Mouse (Mus musculus) hindbrain, postnatal 0 days (tissue): Measurements from ENCODE around the gene Ergic1. TPM values are rescaled to one million over a fixed set of nuclear protein-coding genes. Genes with fewer than 3 reads are reported as not detected.

ENCODE experiments used
- ATAC-seq: fragments of 200-750 bp; cut with Nextera tagmentation; 2 replicates; pipeline ENCODE4 v1.8.0; 2017; ENCODE audit warnings: mild to moderate bottlenecking, moderate TSS enrichment, moderate library complexity
- DNase-seq: peaks from one replicate; pipeline ENCODE4 v3.0.0-alpha.2; 2015; ENCODE audit warnings: low spot score
- H3K27ac ChIP-seq: fragments of 300-500 bp; sonication (generic); 2 replicates; pipeline ENCODE4 v1.5.1; 2014; ENCODE audit warnings: mild to moderate bottlenecking
- H3K27me3 ChIP-seq: fragments of 300-500 bp; sonication (generic); 2 replicates; pipeline ENCODE4 v1.6.1; 2014; ENCODE audit warnings: low read length, mixed read lengths; ENCODE audit not compliant: insufficient read depth
- H3K36me3 ChIP-seq: fragments of 300-500 bp; sonication (generic); 2 replicates; pipeline ENCODE4 v1.6.1; 2014; ENCODE audit warnings: low read length, mixed read lengths; ENCODE audit not compliant: insufficient read depth
- H3K4me1 ChIP-seq: fragments of 300-500 bp; sonication (generic); 2 replicates; pipeline ENCODE4 v1.6.1; 2014; ENCODE audit warnings: antibody characterized with exemption, low read length, mixed read lengths; ENCODE audit not compliant: insufficient read depth
- H3K4me2 ChIP-seq: fragments of 300-500 bp; sonication (generic); 2 replicates; pipeline ENCODE4 v1.6.1; 2014; ENCODE audit warnings: low read depth, mild to moderate bottlenecking, low read length, moderate library complexity, mixed read lengths
- H3K4me3 ChIP-seq: fragments of 300-500 bp; sonication (generic); 2 replicates; pipeline ENCODE4 v1.5.1; 2014; ENCODE audit warnings: low read length
- H3K9ac ChIP-seq: fragments of 300-500 bp; sonication (generic); replicated peaks from 2 replicates; pipeline ENCODE4 v1.6.1; 2014; ENCODE audit warnings: mild to moderate bottlenecking, low read length, moderate library complexity, mixed read lengths
- H3K9me3 ChIP-seq: fragments of 300-500 bp; sonication (generic); 2 replicates; pipeline ENCODE4 v1.6.1; 2016; ENCODE audit warnings: low read length, mixed read lengths
- CTCF ChIP-seq: IDR thresholded peaks from 2 replicates; pipeline ENCODE4 v1.5.1; 2016; ENCODE audit warnings: antibody characterized with exemption, control low read depth, low read depth
- WGBS: fragments of 180-500 bp; shearing (Covaris S2); extraction: QIAGEN DNeasy Blood & Tissue Kit; methylation state at CpG from one replicate; pipeline ENCODE4 v1.1.7; 2014; 5-methylcytosine and 5-hydroxymethylcytosine counted together
- polyA plus RNA-seq: library from polyadenylated mRNA; unstranded; fragments of >200 nt; fragmentation: Nextera tagmentation; extraction: Ambion mirVana; gene quantifications from 2 replicates; pipeline ENCODE4 v1.2.1, GENCODE M21; 2015
- total RNA-seq: library from RNA; depleted of rRNA; stranded (reverse); fragments of >200 nt; gene quantifications from 2 replicates; pipeline ENCODE4 v1.2.3, GENCODE M21; 2014

Ergic1 gene
- total and polyA plus RNA-seq, 2 experiments from 2014 or later = 93.5 to 250 TPM

- WGBS = 78% methylated on average over 6 of the region's 6 CpGs
- H3K9ac ChIP-seq = no peak overlapping the region
- TF ChIP-seq CTCF = no peak
Observed at GRCm38 (mm10) chr17:26563476-26563875, 2.2 kb downstream of the Ergic1 start.

DNA sequence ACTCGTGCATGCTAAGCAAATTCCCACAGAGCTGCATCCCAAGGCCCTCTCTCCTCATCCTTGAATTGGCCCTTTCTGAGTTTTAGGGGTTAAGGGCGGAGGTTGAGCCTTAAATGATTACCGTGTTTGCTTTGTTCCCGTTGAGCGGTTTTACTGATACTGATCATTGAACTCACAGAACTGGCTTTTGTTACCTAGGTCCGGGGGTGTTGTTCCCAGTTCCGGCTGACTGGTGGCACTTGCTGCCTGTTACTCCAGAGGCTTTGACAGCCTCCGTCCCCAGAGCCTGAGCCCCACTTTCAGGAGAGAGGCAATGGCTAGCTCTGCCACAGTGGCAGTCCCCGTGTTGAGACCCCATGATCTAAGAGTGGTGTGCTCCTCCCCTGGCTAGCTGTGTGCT is 3.1 kb downstream of the Ergic1 start:
- no peaks in the 10 kb centered on the region for H3K9me3 ChIP-seq
- H3K27ac ChIP-seq = no peak overlapping the region
- no peak overlapping the region for H3K9ac ChIP-seq
- H3K27me3 ChIP-seq = no peaks in the 10 kb centered on the region
- no peak for DNase-seq
- ATAC-seq = no peak
- 56% methylated on average over 9 of the region's 9 CpGs for WGBS
- no peak for TF ChIP-seq CTCF
- no peak overlapping the region for H3K4me3 ChIP-seq
- peaks cover 20% of the 10 kb centered on the region for H3K4me1 ChIP-seq
- no peak overlapping the region for H3K4me2 ChIP-seq
- peaks cover 11% of the 10 kb centered on the region; the same call in 1 of the 2 replicates for H3K36me3 ChIP-seq

More at GRCm38 (mm10) chr17:26563476-26563875, 2.2 kb downstream of the Ergic1 start:
- Histone ChIP-seq H3K27me3 (no peaks in the 10 kb centered on the region), H3K36me3 (peaks cover 4% of the 10 kb centered on the region; the same call in 1 of the 2 replicates), H3K4me3 (no peak overlapping the region), H3K4me2 (no peak overlapping the region), H3K27ac (no peak overlapping the region), H3K9me3 (no peaks in the 10 kb centered on the region), H3K4me1 (peaks cover 20% of the 10 kb centered on the region)
- DNase-seq (no peak), ATAC-seq (no peak)

- TF ChIP-seq CTCF = no peak
- Histone ChIP-seq H3K4me3 (no peak overlapping the region), H3K27ac (no peak overlapping the region), H3K4me2 (no peak overlapping the region), H3K36me3 (peaks cover 21% of the 10 kb centered on the region; the same call in 1 of the 2 replicates), H3K9ac (no peak overlapping the region), H3K27me3 (no peaks in the 10 kb centered on the region), H3K4me1 (peaks cover 13% of the 10 kb centered on the region), H3K9me3 (no peaks in the 10 kb centered on the region)
- WGBS = 85% methylated on average over 8 of the region's 8 CpGs
- ATAC-seq = no peak
- no peak for DNase-seq
Observed at GRCm38 (mm10) chr17:26567142-26567817, 6.0 kb downstream of the Ergic1 start.

DNA sequence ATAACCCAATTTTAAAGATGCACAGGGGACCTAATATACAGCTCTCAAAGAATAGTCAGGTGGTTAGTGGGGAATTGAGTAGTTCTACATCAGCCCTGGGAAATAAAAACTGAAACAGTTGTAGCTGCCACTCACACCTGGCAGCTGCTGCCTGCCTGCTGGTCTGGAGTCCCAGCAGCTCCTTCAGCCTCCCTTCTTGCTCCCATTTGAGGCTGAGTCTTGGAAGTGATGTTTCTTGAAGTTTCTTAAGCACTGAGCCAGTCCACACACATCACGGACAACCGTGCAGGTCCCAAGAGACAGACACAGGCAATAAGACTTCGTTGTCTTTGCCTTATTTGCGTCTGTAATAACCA is 6.5 kb downstream of the Ergic1 start:
- Histone ChIP-seq H3K4me2 (no peak overlapping the region), H3K9ac (no peak overlapping the region), H3K9me3 (no peaks in the 10 kb centered on the region), H3K4me1 (peaks cover 8% of the 10 kb centered on the region), H3K27ac (no peak overlapping the region), H3K4me3 (no peak overlapping the region), H3K36me3 (peaks cover 21% of the 10 kb centered on the region; the same call in 1 of the 2 replicates), H3K27me3 (no peaks in the 10 kb centered on the region)
- DNase-seq (no peak), ATAC-seq (no peak)
- TF ChIP-seq CTCF = no peak
- WGBS = 92% methylated on average over 4 of the region's 4 CpGs

DNA sequence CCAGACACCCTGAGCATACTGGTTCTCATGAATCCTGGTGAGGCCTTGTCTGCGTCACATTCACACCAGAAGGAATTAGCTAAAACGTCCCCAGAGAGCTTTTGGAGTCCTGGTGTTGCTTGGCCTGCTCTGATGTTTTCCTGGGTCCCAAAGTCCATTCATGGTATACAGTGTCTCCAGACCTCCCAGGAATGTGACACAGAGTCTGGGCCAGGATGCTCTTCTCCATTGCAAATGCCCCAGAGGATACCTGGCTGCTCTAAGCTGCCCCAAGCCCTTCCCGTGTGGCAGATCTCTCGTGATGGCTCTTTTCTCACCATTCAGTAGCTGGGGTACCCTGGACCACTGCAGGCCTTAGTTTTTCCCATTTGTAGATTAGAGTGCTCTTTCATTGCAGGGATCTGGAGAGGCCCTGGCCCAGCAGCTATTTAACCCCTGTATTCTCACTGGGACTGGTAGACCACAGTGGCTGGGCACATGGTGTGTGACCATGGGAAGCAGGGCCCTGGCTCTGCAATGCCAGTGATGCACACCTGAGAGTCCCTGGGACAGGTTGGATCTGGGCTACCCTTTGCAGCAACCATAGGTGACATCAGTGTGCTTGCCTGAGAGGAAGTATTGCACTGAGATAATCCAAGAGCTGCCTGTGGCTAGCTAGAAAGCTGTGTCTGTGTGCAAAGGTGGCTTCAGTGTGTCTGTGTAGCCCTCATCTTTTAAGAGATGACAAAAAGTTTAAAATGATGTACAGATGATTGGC is 8.5 kb downstream of the Ergic1 start:
- TF ChIP-seq CTCF = no peak

GRCm38 (mm10) chr17:26570651-26571118 is 9.4 kb downstream of the Ergic1 start:
- Histone ChIP-seq H3K27ac (no peak overlapping the region), H3K9ac (no peak overlapping the region), H3K4me2 (no peak overlapping the region), H3K4me1 (no peaks in the 10 kb centered on the region; the same call in 1 of the 2 replicates), H3K9me3 (no peaks in the 10 kb centered on the region), H3K4me3 (no peak overlapping the region), H3K36me3 (peaks cover 21% of the 10 kb centered on the region; the same call in 1 of the 2 replicates), H3K27me3 (no peaks in the 10 kb centered on the region)
- DNase-seq (no peak), ATAC-seq (no peak)
- TF ChIP-seq CTCF = no peak
- WGBS = 89% methylated on average over 11 of the region's 11 CpGs

More for the DNA sequence above, 8.5 kb downstream of the Ergic1 start:
- Histone ChIP-seq H3K9me3 (no peaks in the 10 kb centered on the region), H3K36me3 (peaks cover 21% of the 10 kb centered on the region; the same call in 1 of the 2 replicates), H3K4me1 (no peaks in the 10 kb centered on the region; the same call in 1 of the 2 replicates), H3K27ac (no peak overlapping the region), H3K27me3 (no peaks in the 10 kb centered on the region), H3K4me3 (no peak overlapping the region), H3K9ac (no peak overlapping the region), H3K4me2 (no peak overlapping the region)
- WGBS = 90% methylated on average over 4 of the region's 4 CpGs
- DNase-seq (no peak), ATAC-seq (no peak)

- H3K9me3 ChIP-seq = no peaks in the 10 kb centered on the region
- no peak for TF ChIP-seq CTCF
- DNase-seq (no peak), ATAC-seq (no peak)
- H3K4me1 ChIP-seq = no peaks in the 10 kb centered on the region; the same call in 1 of the 2 replicates
- H3K4me2 ChIP-seq = no peak overlapping the region
- peaks cover 21% of the 10 kb centered on the region; the same call in 1 of the 2 replicates for H3K36me3 ChIP-seq
- WGBS = 82% methylated on average over 3 of the region's 3 CpGs
- no peak overlapping the region for H3K27ac ChIP-seq
- H3K4me3 ChIP-seq = no peak overlapping the region
- no peaks in the 10 kb centered on the region for H3K27me3 ChIP-seq
- H3K9ac ChIP-seq = no peak overlapping the region
Observed at GRCm38 (mm10) chr17:26571377-26571776, 10.1 kb downstream of the Ergic1 start.
